Mouse (Mus musculus): ENCODE data around the gene Atp23.

The Atp23 gene

GRCm38 (mm10) chr10:126822418-126822817, 78.7 kb downstream of the Atp23 start:
- DNase-seq = no peak

Data from cerebellum, postnatal 14 days (tissue).